Mouse (Mus musculus) CD4-positive helper T cell, adult 2 months (primary cell): ENCODE measurements around the gene Fam178b.
A peak's percentile ranks its signal among the peaks of the same experiment; 100 is the strongest.
"Not testable (repeated sequence)": the region's sequence is repeated elsewhere in the genome, so short reads cannot be mapped to it uniquely, and the experiment has no call there.

Experiments
- DNase-seq: peaks from one replicate; pipeline ENCODE4 v3.0.0-alpha.2; 2012; ENCODE audit warnings: low read depth, missing footprints, low spot score

The Fam178b gene

GRCm38 (mm10) chr1:36546888-36547471 is 136.0 kb downstream of the Fam178b start, which contains the start of gene Ankrd39:
TSS of gene Ankrd39 (minus strand) at chr1:36547445.
- DNase-seq, result peak; percentile 95

GRCm38 (mm10) chr1:36545845-36546600 is 137.0 kb downstream of the Fam178b start:
- peak; percentile 38 for DNase-seq

- peak; percentile 26 for DNase-seq
Measured at GRCm38 (mm10) chr1:36545382-36545781, 137.6 kb downstream of the Fam178b start.

- DNase-seq, result no peak
Measured at GRCm38 (mm10) chr1:36542925-36543324, 140.1 kb downstream of the Fam178b start.

GRCm38 (mm10) chr1:36541844-36542243 is 141.1 kb downstream of the Fam178b start:
- DNase-seq, result no peak

GRCm38 (mm10) chr1:36540807-36541206 is 142.2 kb downstream of the Fam178b start:
- DNase-seq, result no peak

GRCm38 (mm10) chr1:36540132-36540531 is 142.9 kb downstream of the Fam178b start:
- no peak for DNase-seq

GRCm38 (mm10) chr1:36539186-36539585 is 143.8 kb downstream of the Fam178b start, which contains the start of gene Gm42417:
TSS of gene Gm42417 (minus strand) at chr1:36539429.
- DNase-seq, result no peak

- DNase-seq, result no peak
Measured at GRCm38 (mm10) chr1:36538727-36539126, 144.3 kb downstream of the Fam178b start.

GRCm38 (mm10) chr1:36536783-36537182 is 146.2 kb downstream of the Fam178b start, which contains the start of gene Ankrd23:
TSS of gene Ankrd23 (minus strand) at chr1:36536883.
- DNase-seq, result not testable (repeated sequence)

GRCm38 (mm10) chr1:36536397-36536728 is 146.6 kb downstream of the Fam178b start:
- DNase-seq, result no peak

- no peak for DNase-seq
Measured at GRCm38 (mm10) chr1:36535477-36536396, 147.2 kb downstream of the Fam178b start.

- no peak for DNase-seq
Measured at GRCm38 (mm10) chr1:36534595-36535058, 148.4 kb downstream of the Fam178b start.

- no peak for DNase-seq
Measured at GRCm38 (mm10) chr1:36533546-36533945, 149.4 kb downstream of the Fam178b start.

GRCm38 (mm10) chr1:36531461-36531860 is 151.5 kb downstream of the Fam178b start:
- no peak for DNase-seq

- DNase-seq, result no peak
Measured at GRCm38 (mm10) chr1:36530962-36531361, 152.0 kb downstream of the Fam178b start.

GRCm38 (mm10) chr1:36530485-36530884 is 152.5 kb downstream of the Fam178b start:
- no peak for DNase-seq

GRCm38 (mm10) chr1:36529875-36530274 is 153.1 kb downstream of the Fam178b start:
- no peak for DNase-seq

- DNase-seq, result no peak
Measured at GRCm38 (mm10) chr1:36529274-36529673, 153.7 kb downstream of the Fam178b start.

- DNase-seq, result no peak
Measured at GRCm38 (mm10) chr1:36528351-36528750, 154.6 kb downstream of the Fam178b start.

- DNase-seq, result no peak
Measured at GRCm38 (mm10) chr1:36526903-36527302, 156.1 kb downstream of the Fam178b start.

GRCm38 (mm10) chr1:36525774-36526173 is 157.2 kb downstream of the Fam178b start:
- DNase-seq, result no peak
